Mouse (Mus musculus) hindbrain, embryonic 16.5 days (tissue): ENCODE measurements around the gene Mib2. TPM values are rescaled to one million over a fixed set of nuclear protein-coding genes. Genes with fewer than 3 reads are reported as not detected.

Experiments used
- ATAC-seq: fragments of 200-750 bp; cut with Nextera tagmentation; 2 replicates; pipeline ENCODE4 v1.8.0; 2017; ENCODE audit warnings: moderate TSS enrichment, moderate library complexity
- H3K27ac ChIP-seq: fragments of 300-500 bp; sonication (generic); 2 replicates; pipeline ENCODE4 v1.5.1; 2014; ENCODE audit warnings: low read depth, mild to moderate bottlenecking, control low read depth, low read length, moderate library complexity
- H3K27me3 ChIP-seq: fragments of 300-500 bp; sonication (generic); replicated peaks from 2 replicates; pipeline ENCODE4 v1.6.1; 2014; ENCODE audit warnings: low read length; ENCODE audit not compliant: control insufficient read depth, insufficient read depth
- H3K36me3 ChIP-seq: fragments of 300-500 bp; sonication (generic); 2 replicates; pipeline ENCODE4 v1.6.1; 2014; ENCODE audit warnings: mild to moderate bottlenecking, low read length, moderate library complexity, mixed read lengths; ENCODE audit not compliant: control insufficient read depth, insufficient read depth
- H3K4me1 ChIP-seq: fragments of 300-500 bp; sonication (generic); 2 replicates; pipeline ENCODE4 v1.6.1; 2014; ENCODE audit warnings: low read depth, low read length; ENCODE audit not compliant: control insufficient read depth, insufficient read depth
- H3K4me2 ChIP-seq: fragments of 300-500 bp; sonication (generic); 2 replicates; pipeline ENCODE4 v1.6.1; 2014; ENCODE audit warnings: mild to moderate bottlenecking, low read length, control low read depth, moderate library complexity
- H3K4me3 ChIP-seq: fragments of 300-500 bp; sonication (generic); 2 replicates; pipeline ENCODE4 v1.5.1; 2014; ENCODE audit warnings: mild to moderate bottlenecking, low read length, control low read depth, moderate library complexity
- H3K9ac ChIP-seq: fragments of 300-500 bp; sonication (generic); 2 replicates; pipeline ENCODE4 v1.6.1; 2014; ENCODE audit warnings: low read depth, mild to moderate bottlenecking, control low read depth, low read length, moderate library complexity
- H3K9me3 ChIP-seq: fragments of 300-500 bp; sonication (generic); 2 replicates; pipeline ENCODE4 v1.6.1; 2014; ENCODE audit warnings: mild to moderate bottlenecking, low read length, moderate library complexity; ENCODE audit not compliant: control insufficient read depth
- WGBS: fragments of 180-500 bp; shearing (Covaris S2); extraction: QIAGEN DNeasy Blood & Tissue Kit; methylation state at CpG from one replicate; pipeline ENCODE4 v1.1.7; 2014; 5-methylcytosine and 5-hydroxymethylcytosine counted together
- polyA plus RNA-seq: library from polyadenylated mRNA; unstranded; fragments of >200 nt; fragmentation: Nextera tagmentation; extraction: Ambion mirVana; gene quantifications from 2 replicates; pipeline ENCODE4 v1.2.1, GENCODE M21; 2015

Mib2 gene
- polyA plus RNA-seq, 1 experiment from 2014 or later: 54.4 TPM

DNA sequence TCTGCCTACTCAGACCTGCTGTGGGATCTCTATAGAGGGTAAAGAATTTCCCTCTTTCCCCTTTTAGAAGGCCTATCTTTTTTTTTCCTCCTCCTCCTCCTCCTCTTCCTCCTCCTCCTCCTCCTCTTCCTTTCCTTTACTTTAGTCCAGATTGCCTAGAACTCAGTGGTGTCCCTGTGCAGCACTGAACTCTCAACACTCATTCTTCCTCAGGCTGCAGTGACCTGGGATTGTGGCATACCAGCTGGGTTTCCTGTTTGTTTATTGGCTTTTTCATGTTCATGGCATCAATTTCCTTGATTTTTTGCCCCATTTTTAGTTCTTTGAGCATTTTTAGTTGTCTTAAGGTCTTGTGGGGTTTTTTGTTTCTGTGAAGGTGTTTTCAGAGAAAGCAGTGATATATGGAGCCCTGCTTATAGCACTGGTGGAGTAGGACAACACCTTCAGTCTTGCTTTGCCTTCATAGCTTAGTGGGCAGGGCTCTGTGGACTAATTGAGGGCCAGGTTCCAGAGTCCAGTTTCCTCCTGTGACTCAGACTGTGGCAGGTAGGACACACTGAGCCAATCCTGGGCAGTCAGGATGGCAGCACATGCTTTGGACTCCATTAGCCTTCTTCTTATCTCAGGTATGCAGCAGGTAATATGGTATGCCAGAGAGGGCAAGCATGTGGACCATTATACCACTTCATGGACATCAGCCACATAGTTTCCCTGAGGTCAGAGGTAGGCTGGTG, 33.1 kb downstream of the Mib2 start:
- Histone ChIP-seq H3K4me3 (no peak overlapping the region), H3K27ac (no peak overlapping the region), H3K36me3 (peaks cover 59% of the 10 kb centered on the region), H3K4me1 (no peaks in the 10 kb centered on the region), H3K9me3 (no peaks in the 10 kb centered on the region), H3K27me3 (no peaks in the 10 kb centered on the region), H3K9ac (no peak overlapping the region), H3K4me2 (no peak overlapping the region)
- no peak for ATAC-seq

DNA sequence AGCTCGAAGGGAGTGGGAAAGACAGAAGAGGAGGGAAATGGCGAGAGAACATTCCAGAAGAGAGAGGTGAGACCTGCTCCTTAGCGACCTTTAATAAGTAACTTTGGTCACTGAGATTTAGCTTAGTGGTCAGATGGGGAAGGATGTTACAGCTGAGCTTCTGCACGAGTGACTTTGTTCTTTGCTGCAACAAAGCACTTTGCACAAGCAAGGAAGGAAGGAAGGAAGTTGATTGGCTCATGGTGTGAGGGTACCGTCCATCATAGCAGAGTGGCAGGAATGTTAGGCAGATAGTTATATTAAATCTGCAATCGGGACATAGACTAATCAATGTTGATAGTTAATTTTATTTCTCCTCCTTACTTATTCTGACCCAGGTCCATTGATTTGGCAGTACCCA, 38.7 kb downstream of the Mib2 start:
- Histone ChIP-seq H3K9me3 (no peaks in the 10 kb centered on the region), H3K27ac (no peak overlapping the region), H3K4me2 (no peak overlapping the region), H3K4me1 (peaks cover 3% of the 10 kb centered on the region), H3K27me3 (no peaks in the 10 kb centered on the region), H3K4me3 (no peak overlapping the region), H3K9ac (no peak overlapping the region), H3K36me3 (peaks cover 53% of the 10 kb centered on the region)
- WGBS: 86% methylated on average over 6 of the region's 6 CpGs
- no peak for ATAC-seq

DNA sequence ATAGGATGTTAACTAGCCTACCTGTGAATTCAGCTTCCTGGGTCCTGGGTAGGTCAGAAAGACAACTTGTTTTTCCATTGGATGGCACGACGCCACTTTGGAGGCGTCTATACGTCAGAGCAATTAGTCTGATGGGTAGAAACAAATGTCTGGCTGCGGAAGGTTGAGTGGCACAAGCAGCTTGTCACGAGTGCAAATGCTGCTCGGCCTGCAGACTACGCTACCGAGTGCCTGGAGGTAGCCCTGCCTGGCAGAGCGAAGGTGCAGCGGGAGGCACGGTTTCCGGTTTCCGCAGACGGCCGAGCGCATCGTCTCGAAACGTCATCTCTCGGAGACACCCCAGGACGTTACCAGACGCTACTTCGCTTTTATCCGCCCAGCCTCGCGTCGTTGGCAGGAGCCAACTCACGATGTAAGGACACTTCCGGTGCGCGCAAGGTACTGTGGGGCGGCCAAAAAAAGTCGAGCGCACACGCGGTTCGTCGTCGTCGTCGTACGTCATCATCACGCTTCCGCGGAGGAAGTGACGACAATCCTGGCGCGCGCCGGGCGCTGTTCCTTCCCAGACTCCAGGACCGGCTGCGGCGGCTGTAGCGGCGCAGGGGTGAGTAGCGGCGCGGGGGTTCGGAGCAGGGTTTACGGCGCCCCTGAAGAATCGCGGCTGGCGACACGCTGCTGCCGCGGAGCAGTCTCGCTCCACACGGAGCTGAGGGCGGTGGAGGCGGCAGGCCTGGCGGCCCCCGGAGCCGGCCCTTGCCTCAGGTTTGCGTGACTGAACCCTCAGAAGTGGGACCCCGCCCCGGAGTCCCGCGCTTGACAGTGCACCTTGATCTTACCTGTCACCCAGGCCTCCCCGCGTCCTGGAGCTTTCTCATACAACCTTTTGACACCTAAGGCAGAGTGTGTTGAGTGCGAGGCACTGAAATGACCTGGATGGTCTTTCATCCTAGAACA, 44.4 kb downstream of the Mib2 start, which contains the start of gene Cdk11b:
Cdk11b (plus strand) TSS at position 517 of the 954 bp plus-strand sequence.
- Histone ChIP-seq H3K4me3 (peak within 1 kb of the TSS; percentile 93), H3K4me1 (peaks cover 9% of the 10 kb centered on the region), H3K27ac (peak within 1 kb of the TSS; percentile 91), H3K9ac (peak within 1 kb of the TSS; percentile 88), H3K36me3 (peaks cover 22% of the 10 kb centered on the region), H3K27me3 (no peaks in the 10 kb centered on the region), H3K9me3 (no peaks in the 10 kb centered on the region), H3K4me2 (peak within 1 kb of the TSS; percentile 72)
- peak; percentile 100 for ATAC-seq
- WGBS: under 1% methylated on average over 75 of the region's 84 CpGs

DNA sequence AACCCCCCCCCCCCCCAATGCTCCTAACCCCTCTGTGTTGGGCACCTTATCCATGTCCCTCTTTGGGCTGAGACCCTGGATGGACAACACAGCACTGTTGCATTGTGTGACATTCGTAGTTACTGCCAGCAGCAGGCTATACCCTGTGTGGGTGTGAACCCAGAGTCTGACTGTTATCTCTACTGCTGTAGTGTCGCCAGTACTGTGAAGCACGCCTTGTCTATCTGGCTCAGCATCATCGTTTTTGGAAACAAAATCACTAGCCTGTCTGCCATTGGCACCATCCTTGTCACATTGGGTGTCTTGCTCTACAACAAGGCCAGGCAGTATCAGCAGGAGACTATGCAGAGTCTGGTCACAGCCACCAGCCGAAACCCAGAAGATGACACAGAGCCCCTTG, 50.7 kb downstream of the Mib2 start:
- Histone ChIP-seq H3K4me2 (no peak overlapping the region), H3K9ac (no peak overlapping the region), H3K9me3 (no peaks in the 10 kb centered on the region), H3K4me1 (no peaks in the 10 kb centered on the region), H3K4me3 (no peak overlapping the region), H3K27ac (no peak overlapping the region), H3K36me3 (peaks cover 48% of the 10 kb centered on the region), H3K27me3 (no peaks in the 10 kb centered on the region)
- no peak for ATAC-seq
- 94% methylated on average over 5 of the region's 5 CpGs for WGBS

DNA sequence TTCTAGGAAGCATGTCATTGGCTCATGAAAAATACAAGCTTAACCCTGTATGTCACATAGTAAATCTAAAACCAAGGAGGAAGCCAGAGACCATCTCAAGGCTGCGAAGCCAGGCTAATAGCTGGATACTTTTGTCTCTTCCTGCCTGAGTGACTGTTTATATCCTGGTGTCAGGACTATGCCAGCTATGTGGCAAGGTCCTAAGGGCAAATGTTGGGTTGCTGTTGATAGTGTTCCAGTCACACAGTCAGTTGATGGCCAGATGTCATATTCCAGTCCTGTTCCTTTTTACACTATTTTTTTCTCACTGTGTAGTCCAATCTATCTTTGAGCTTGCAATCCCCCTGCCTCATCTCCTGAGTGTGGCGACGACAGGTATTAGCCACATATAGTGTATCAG, 55.7 kb downstream of the Mib2 start:
- no peak overlapping the region for H3K4me2 ChIP-seq
- ATAC-seq: no peak
- no peaks in the 10 kb centered on the region for H3K4me1 ChIP-seq
- H3K4me3 ChIP-seq: no peak overlapping the region
- no peak overlapping the region for H3K9ac ChIP-seq
- WGBS: 95% methylated on average over 3 of the region's 3 CpGs
- H3K36me3 ChIP-seq: peaks cover 60% of the 10 kb centered on the region
- H3K27me3 ChIP-seq: no peaks in the 10 kb centered on the region
- no peak overlapping the region for H3K27ac ChIP-seq
- H3K9me3 ChIP-seq: no peaks in the 10 kb centered on the region

DNA sequence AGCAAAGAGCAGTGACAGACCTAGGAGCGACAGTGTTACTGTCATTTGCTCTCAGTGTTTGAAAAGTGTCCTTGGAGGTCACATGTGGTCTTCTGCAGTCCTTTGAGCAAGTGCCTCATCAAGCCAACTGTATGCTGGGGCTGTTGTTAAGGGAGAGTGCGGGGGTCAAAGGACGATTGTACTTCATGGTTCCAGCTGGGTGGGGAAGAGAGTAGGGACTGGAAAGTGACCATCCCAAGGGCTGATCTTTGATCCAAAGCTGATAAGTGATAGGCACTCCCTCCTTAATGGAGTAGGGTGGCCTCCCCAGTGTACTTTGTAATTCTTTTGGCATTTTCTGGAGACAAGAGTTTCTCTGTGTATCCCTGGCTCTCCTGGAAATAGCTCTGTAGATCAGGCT, 57.1 kb downstream of the Mib2 start:
- H3K4me2 ChIP-seq: no peak overlapping the region
- no peaks in the 10 kb centered on the region for H3K27me3 ChIP-seq
- no peak overlapping the region for H3K4me3 ChIP-seq
- WGBS: 89% methylated on average over 3 of the region's 3 CpGs
- no peak overlapping the region for H3K9ac ChIP-seq
- no peak for ATAC-seq
- H3K36me3 ChIP-seq: peaks cover 48% of the 10 kb centered on the region
- H3K27ac ChIP-seq: no peak overlapping the region
- no peaks in the 10 kb centered on the region for H3K4me1 ChIP-seq
- H3K9me3 ChIP-seq: no peaks in the 10 kb centered on the region

DNA sequence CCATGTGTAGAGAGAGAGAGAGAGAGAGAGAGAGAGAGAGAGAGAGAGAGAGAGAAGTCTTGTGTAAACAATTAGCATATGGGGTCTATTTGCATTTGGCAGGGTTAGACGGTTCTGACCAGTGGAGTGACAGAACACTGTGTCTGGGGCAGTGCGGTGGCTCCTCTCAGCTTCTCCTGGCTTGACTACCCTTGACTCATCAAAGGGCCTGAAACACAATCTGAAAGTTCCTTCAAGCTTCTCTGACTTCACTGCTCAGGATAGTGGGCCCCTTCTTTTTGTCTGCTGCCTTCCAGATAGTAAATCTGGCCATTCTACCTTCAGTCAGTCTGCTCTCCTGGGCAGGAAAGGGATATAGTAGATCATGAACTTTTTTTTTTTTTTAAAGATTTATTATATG, 62.2 kb downstream of the Mib2 start:
- WGBS: 86% methylated on average over 2 of the region's 2 CpGs

DNA sequence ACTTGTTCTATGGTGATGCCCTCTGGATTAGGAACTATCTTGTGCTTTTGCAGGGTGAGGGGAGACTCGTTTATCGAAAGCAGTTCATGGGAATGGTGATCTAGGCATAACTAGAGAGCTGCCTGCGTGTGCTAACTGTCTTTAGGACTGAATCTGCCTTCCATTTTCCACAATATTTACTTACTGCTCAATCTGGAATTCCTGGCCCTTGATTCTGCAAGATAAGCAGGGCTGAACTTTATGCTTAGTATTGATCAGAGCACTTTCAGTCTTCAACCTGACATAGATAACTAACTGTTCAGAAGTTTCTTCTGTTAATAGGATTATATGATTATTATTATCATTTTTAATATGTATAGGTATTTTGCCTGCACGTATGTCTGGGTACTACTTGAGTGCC, 63.9 kb downstream of the Mib2 start:
- ATAC-seq: no peak
- H3K4me1 ChIP-seq: peaks cover 11% of the 10 kb centered on the region
- no peaks in the 10 kb centered on the region for H3K9me3 ChIP-seq
- H3K4me2 ChIP-seq: no peak overlapping the region
- H3K27ac ChIP-seq: no peak overlapping the region
- peaks cover 4% of the 10 kb centered on the region for H3K36me3 ChIP-seq
- WGBS: 93% methylated on average over 4 of the region's 4 CpGs
- no peaks in the 10 kb centered on the region for H3K27me3 ChIP-seq
- H3K9ac ChIP-seq: no peak overlapping the region
- no peak overlapping the region for H3K4me3 ChIP-seq

More for the DNA sequence above, 62.2 kb downstream of the Mib2 start:
- ATAC-seq: no peak
- Histone ChIP-seq H3K9me3 (no peaks in the 10 kb centered on the region), H3K9ac (no peak overlapping the region), H3K4me1 (peaks cover 11% of the 10 kb centered on the region), H3K36me3 (peaks cover 16% of the 10 kb centered on the region), H3K27me3 (no peaks in the 10 kb centered on the region), H3K4me3 (no peak overlapping the region), H3K27ac (no peak overlapping the region), H3K4me2 (no peak overlapping the region)
